Mouse (Mus musculus): ENCODE measurements at regions not wholly inside any gene's neighbourhood (a gene's known extent, or its start where the extent isn't known, plus 50 kb on each side); places are given as distances from the start of the nearest gene placed in this dataset.

GRCm38 (mm10) chr6:31122895-31123294, 164.0 kb upstream of the Klf14 start:
- Histone ChIP-seq H3K9ac (ENCODE audit: low read depth, low read length) (no peak overlapping the region), H3K27me3 (ENCODE audit: insufficient read depth, low read length) (no peaks in the 10 kb centered on the region), H3K4me3 (replicated peaks; ENCODE audit: low read depth, low read length) (no peak overlapping the region), H3K9me3 (replicated peaks; ENCODE audit: low read length) (no peaks in the 10 kb centered on the region), H3K27ac (no peak overlapping the region), H3K4me1 (replicated peaks; ENCODE audit: insufficient read depth, low read length) (no peaks in the 10 kb centered on the region), H3K4me2 (ENCODE audit: low read length) (no peak overlapping the region), H3K36me3 (ENCODE audit: insufficient read depth, low read length) (no peaks in the 10 kb centered on the region)
- DNase-seq (ENCODE audit: low spot score): no peak
- 81% methylated on average over 5 of the region's 5 CpGs for WGBS
- ATAC-seq (replicated peaks; ENCODE audit: low FRiP score, low read depth): no peak
- no peak for TF ChIP-seq CTCF (IDR thresholded peaks at IDR 0.05; ENCODE audit: low read depth)

GRCm38 (mm10) chr6:31123342-31123990, 164.6 kb upstream of the Klf14 start:
- H3K36me3 ChIP-seq (ENCODE audit: insufficient read depth, low read length): no peaks in the 10 kb centered on the region
- 70% methylated on average over 4 of the region's 4 CpGs for WGBS
- H3K9me3 ChIP-seq (replicated peaks; ENCODE audit: low read length): no peaks in the 10 kb centered on the region

GRCm38 (mm10) chr6:31124076-31124475, 165.2 kb upstream of the Klf14 start:
- 70% methylated on average over 6 of the region's 6 CpGs for WGBS
- no peak overlapping the region for H3K4me3 ChIP-seq (replicated peaks; ENCODE audit: low read depth, low read length)
- DNase-seq (ENCODE audit: low spot score) (no peak), ATAC-seq (replicated peaks; ENCODE audit: low FRiP score, low read depth) (no peak)
- H3K9me3 ChIP-seq (replicated peaks; ENCODE audit: low read length): no peaks in the 10 kb centered on the region
- no peak overlapping the region for H3K9ac ChIP-seq (ENCODE audit: low read depth, low read length)
- H3K27me3 ChIP-seq (ENCODE audit: insufficient read depth, low read length): no peaks in the 10 kb centered on the region
- no peak overlapping the region for H3K4me2 ChIP-seq (ENCODE audit: low read length)
- no peak for TF ChIP-seq CTCF (IDR thresholded peaks at IDR 0.05; ENCODE audit: low read depth)
- H3K4me1 ChIP-seq (replicated peaks; ENCODE audit: insufficient read depth, low read length): no peaks in the 10 kb centered on the region
- H3K36me3 ChIP-seq (ENCODE audit: insufficient read depth, low read length): no peaks in the 10 kb centered on the region
- H3K27ac ChIP-seq: no peak overlapping the region

More at GRCm38 (mm10) chr6:31123342-31123990, 164.6 kb upstream of the Klf14 start:
- Histone ChIP-seq H3K4me1 (replicated peaks; ENCODE audit: insufficient read depth, low read length) (no peaks in the 10 kb centered on the region), H3K4me3 (replicated peaks; ENCODE audit: low read depth, low read length) (no peak overlapping the region), H3K4me2 (ENCODE audit: low read length) (no peak overlapping the region), H3K9ac (ENCODE audit: low read depth, low read length) (no peak overlapping the region), H3K27me3 (ENCODE audit: insufficient read depth, low read length) (no peaks in the 10 kb centered on the region), H3K27ac (no peak overlapping the region)
- no peak for TF ChIP-seq CTCF (IDR thresholded peaks at IDR 0.05; ENCODE audit: low read depth)
- ATAC-seq (replicated peaks; ENCODE audit: low FRiP score, low read depth) (no peak), DNase-seq (ENCODE audit: low spot score) (no peak)

GRCm38 (mm10) chr6:31124872-31125271, 166.0 kb upstream of the Klf14 start:
- no peak for DNase-seq (ENCODE audit: low spot score)
- Histone ChIP-seq H3K4me1 (replicated peaks; ENCODE audit: insufficient read depth, low read length) (no peaks in the 10 kb centered on the region), H3K4me3 (replicated peaks; ENCODE audit: low read depth, low read length) (no peak overlapping the region), H3K27me3 (ENCODE audit: insufficient read depth, low read length) (no peaks in the 10 kb centered on the region), H3K9ac (ENCODE audit: low read depth, low read length) (no peak overlapping the region), H3K4me2 (ENCODE audit: low read length) (no peak overlapping the region), H3K36me3 (ENCODE audit: insufficient read depth, low read length) (no peaks in the 10 kb centered on the region), H3K27ac (no peak overlapping the region), H3K9me3 (replicated peaks; ENCODE audit: low read length) (no peaks in the 10 kb centered on the region)
- ATAC-seq (replicated peaks; ENCODE audit: low FRiP score, low read depth): no peak
- no peak for TF ChIP-seq CTCF (IDR thresholded peaks at IDR 0.05; ENCODE audit: low read depth)
- WGBS: 95% methylated on average over 4 of the region's 4 CpGs

- ATAC-seq (replicated peaks; ENCODE audit: low FRiP score, low read depth): 0 out of 2 replicates have a peak, but pooled peaks have one; percentile 36
- Histone ChIP-seq H3K27ac (peak overlapping the region; percentile 38; the same call in 1 of the 2 replicates), H3K4me2 (ENCODE audit: low read length) (peak overlapping the region; percentile 26; the same call in 1 of the 2 replicates), H3K4me1 (replicated peaks; ENCODE audit: insufficient read depth, low read length) (no peaks in the 10 kb centered on the region), H3K27me3 (ENCODE audit: insufficient read depth, low read length) (no peaks in the 10 kb centered on the region), H3K4me3 (replicated peaks; ENCODE audit: low read depth, low read length) (no peak overlapping the region), H3K36me3 (ENCODE audit: insufficient read depth, low read length) (no peaks in the 10 kb centered on the region), H3K9me3 (replicated peaks; ENCODE audit: low read length) (no peaks in the 10 kb centered on the region), H3K9ac (ENCODE audit: low read depth, low read length) (no peak overlapping the region)
- peak; percentile 63; the same call in 1 of the 2 replicates for TF ChIP-seq CTCF (IDR thresholded peaks at IDR 0.05; ENCODE audit: low read depth)
- 58% methylated on average over 19 of the region's 19 CpGs for WGBS
- DNase-seq (ENCODE audit: low spot score): peak; percentile 53
Measured at GRCm38 (mm10) chr6:31125328-31126118, 166.6 kb upstream of the Klf14 start.

- DNase-seq (ENCODE audit: low spot score) (no peak), ATAC-seq (replicated peaks; ENCODE audit: low FRiP score, low read depth) (no peak)
- H3K27ac ChIP-seq: peak overlapping the region; percentile 38; the same call in 1 of the 2 replicates
- TF ChIP-seq CTCF (IDR thresholded peaks at IDR 0.05; ENCODE audit: low read depth): no peak
- WGBS: 75% methylated on average over 15 of the region's 15 CpGs
- no peaks in the 10 kb centered on the region for H3K27me3 ChIP-seq (ENCODE audit: insufficient read depth, low read length)
- H3K9ac ChIP-seq (ENCODE audit: low read depth, low read length): no peak overlapping the region
- H3K36me3 ChIP-seq (ENCODE audit: insufficient read depth, low read length): no peaks in the 10 kb centered on the region
- H3K4me2 ChIP-seq (ENCODE audit: low read length): peak overlapping the region; percentile 26; the same call in 1 of the 2 replicates
- no peak overlapping the region for H3K4me3 ChIP-seq (replicated peaks; ENCODE audit: low read depth, low read length)
- H3K4me1 ChIP-seq (replicated peaks; ENCODE audit: insufficient read depth, low read length): no peaks in the 10 kb centered on the region
- no peaks in the 10 kb centered on the region for H3K9me3 ChIP-seq (replicated peaks; ENCODE audit: low read length)
Measured at GRCm38 (mm10) chr6:31126131-31126871, 167.4 kb upstream of the Klf14 start.

Measured in kidney, postnatal 0 days (tissue).